Mouse (Mus musculus): ENCODE measurements around the gene Slc22a30.
"Not testable (repeated sequence)": the region's sequence is repeated elsewhere in the genome, so short reads cannot be mapped to it uniquely, and the experiment has no call there.

Gene Slc22a30

GRCm38 (mm10) chr19:8405011-8405410, at the start of gene Slc22a30:
Gene Slc22a30 (minus strand): TSS chr19:8405111.
- not testable (repeated sequence) for DNase-seq (ENCODE audit: low spot score)

GRCm38 (mm10) chr19:8448321-8448720, 43.4 kb upstream of the Slc22a30 start:
- DNase-seq (ENCODE audit: low spot score), result no peak

- no peak for DNase-seq (ENCODE audit: low spot score)
Observed at GRCm38 (mm10) chr19:8447516-8447915, 42.6 kb upstream of the Slc22a30 start.

- DNase-seq (ENCODE audit: low spot score), result no peak
Observed at GRCm38 (mm10) chr19:8431051-8431662, 26.2 kb upstream of the Slc22a30 start.

GRCm38 (mm10) chr19:8407290-8408021, 2.5 kb upstream of the Slc22a30 start:
- DNase-seq (ENCODE audit: low spot score), result not testable (repeated sequence)
